Mouse (Mus musculus) limb, embryonic 11.5 days (tissue): ENCODE measurements at regions not wholly inside any gene's neighbourhood (a gene's known extent, or its start where the extent isn't known, plus 50 kb on each side); places are given as distances from the start of the nearest gene placed in this dataset.

Experiments used
- ATAC-seq: fragments of 200-750 bp; cut with Nextera tagmentation; 2 replicates; pipeline ENCODE4 v1.8.0; 2017; ENCODE audit warnings: low read depth; ENCODE audit not compliant: insufficient number of reproducible peaks, low FRiP score, low TSS enrichment
- DNase-seq: peaks from one replicate; pipeline ENCODE4 v3.0.0-alpha.2; 2015; ENCODE audit warnings: low spot score
- H3K27ac ChIP-seq: fragments of 300-500 bp; sonication (generic); replicated peaks from 2 replicates; pipeline ENCODE4 v1.5.1; 2014; ENCODE audit warnings: low read depth, mild to moderate bottlenecking, low read length
- H3K27me3 ChIP-seq: fragments of 300-500 bp; sonication (generic); 2 replicates; pipeline ENCODE4 v1.6.1; 2014; ENCODE audit warnings: mild to moderate bottlenecking, low read length, mixed read lengths; ENCODE audit not compliant: control insufficient read depth, insufficient read depth
- H3K36me3 ChIP-seq: fragments of 300-500 bp; sonication (generic); 2 replicates; pipeline ENCODE4 v1.6.1; 2014; ENCODE audit warnings: mild to moderate bottlenecking, low read length, moderate library complexity, mixed read lengths; ENCODE audit not compliant: control insufficient read depth, insufficient read depth
- H3K4me1 ChIP-seq: fragments of 300-500 bp; sonication (generic); 2 replicates; pipeline ENCODE4 v1.6.1; 2014; ENCODE audit warnings: low read length, mixed read lengths; ENCODE audit not compliant: control insufficient read depth, insufficient read depth
- H3K4me2 ChIP-seq: fragments of 300-500 bp; sonication (generic); 2 replicates; pipeline ENCODE4 v1.6.1; 2014; ENCODE audit warnings: low read depth, mild to moderate bottlenecking, moderate library complexity; ENCODE audit not compliant: severe bottlenecking
- H3K4me3 ChIP-seq: fragments of 300-500 bp; sonication (generic); 2 replicates; pipeline ENCODE4 v1.5.1; 2014; ENCODE audit warnings: low read depth, low read length
- H3K9ac ChIP-seq: fragments of 300-500 bp; sonication (generic); 2 replicates; pipeline ENCODE4 v1.6.1; 2014; ENCODE audit warnings: mild to moderate bottlenecking, low read length
- H3K9me3 ChIP-seq: fragments of 300-500 bp; sonication (generic); 2 replicates; pipeline ENCODE4 v1.6.1; 2016; ENCODE audit warnings: low read length; ENCODE audit not compliant: control insufficient read depth
- WGBS: fragments of 180-500 bp; shearing (Covaris S2); extraction: QIAGEN DNeasy Blood & Tissue Kit; methylation state at CpG from one replicate; pipeline ENCODE4 v1.1.7; 2014; 5-methylcytosine and 5-hydroxymethylcytosine counted together

- Histone ChIP-seq H3K9ac (no peak overlapping the region), H3K36me3 (no peaks in the 10 kb centered on the region), H3K4me3 (no peak overlapping the region), H3K27ac (no peak overlapping the region), H3K4me1 (no peaks in the 10 kb centered on the region), H3K27me3 (no peaks in the 10 kb centered on the region), H3K9me3 (no peaks in the 10 kb centered on the region), H3K4me2 (no peak overlapping the region)
- DNase-seq (no peak), ATAC-seq (no peak)
- WGBS, result 56% methylated on average over 11 of the region's 11 CpGs
These were observed 115.7 kb downstream of the H2al2a start for GRCm38 (mm10) chr2:17880800-17881717.

- H3K4me3 ChIP-seq, result no peak overlapping the region
- no peak for DNase-seq
- no peaks in the 10 kb centered on the region for H3K9me3 ChIP-seq
- no peak overlapping the region for H3K27ac ChIP-seq
- no peak overlapping the region for H3K9ac ChIP-seq
- H3K4me2 ChIP-seq, result no peak overlapping the region
- no peaks in the 10 kb centered on the region for H3K4me1 ChIP-seq
- ATAC-seq, result no peak
- 94% methylated on average over 1 of the region's 1 CpGs for WGBS
- no peaks in the 10 kb centered on the region for H3K36me3 ChIP-seq
- no peaks in the 10 kb centered on the region for H3K27me3 ChIP-seq
These were observed 118.9 kb downstream of the H2al2a start for GRCm38 (mm10) chr2:17877901-17878300.

GRCm38 (mm10) chr2:17876942-17877341 is 119.8 kb downstream of the H2al2a start:
- ATAC-seq (no peak), DNase-seq (no peak)
- H3K27ac ChIP-seq, result no peak overlapping the region
- no peak overlapping the region for H3K4me3 ChIP-seq
- H3K9me3 ChIP-seq, result no peaks in the 10 kb centered on the region
- no peak overlapping the region for H3K4me2 ChIP-seq
- H3K27me3 ChIP-seq, result no peaks in the 10 kb centered on the region
- no peaks in the 10 kb centered on the region for H3K4me1 ChIP-seq
- no peak overlapping the region for H3K9ac ChIP-seq
- H3K36me3 ChIP-seq, result no peaks in the 10 kb centered on the region
- 93% methylated on average over 3 of the region's 3 CpGs for WGBS

GRCm38 (mm10) chr2:17876155-17876554 is 120.6 kb downstream of the H2al2a start:
- Histone ChIP-seq H3K9me3 (no peaks in the 10 kb centered on the region), H3K4me2 (no peak overlapping the region), H3K27me3 (no peaks in the 10 kb centered on the region), H3K9ac (no peak overlapping the region), H3K4me3 (no peak overlapping the region), H3K4me1 (no peaks in the 10 kb centered on the region), H3K36me3 (no peaks in the 10 kb centered on the region), H3K27ac (no peak overlapping the region)
- WGBS, result 88% methylated on average over 9 of the region's 9 CpGs
- DNase-seq (no peak), ATAC-seq (no peak)

GRCm38 (mm10) chr2:17870562-17870961 is 126.2 kb downstream of the H2al2a start:
- ATAC-seq (no peak), DNase-seq (no peak)
- no peak overlapping the region for H3K4me3 ChIP-seq
- WGBS, result 64% methylated on average over 2 of the region's 2 CpGs
- no peaks in the 10 kb centered on the region for H3K4me1 ChIP-seq
- H3K27ac ChIP-seq, result no peak overlapping the region
- H3K4me2 ChIP-seq, result no peak overlapping the region
- H3K9ac ChIP-seq, result no peak overlapping the region
- no peaks in the 10 kb centered on the region for H3K27me3 ChIP-seq
- no peaks in the 10 kb centered on the region for H3K9me3 ChIP-seq
- H3K36me3 ChIP-seq, result no peaks in the 10 kb centered on the region

- Histone ChIP-seq H3K4me2 (no peak overlapping the region), H3K4me1 (no peaks in the 10 kb centered on the region), H3K9me3 (no peaks in the 10 kb centered on the region), H3K4me3 (no peak overlapping the region), H3K9ac (no peak overlapping the region), H3K27ac (no peak overlapping the region), H3K36me3 (no peaks in the 10 kb centered on the region), H3K27me3 (no peaks in the 10 kb centered on the region)
- ATAC-seq (no peak), DNase-seq (peak; percentile 40)
- 11% methylated on average over 9 of the region's 9 CpGs for WGBS
These were observed 128.6 kb downstream of the H2al2a start for GRCm38 (mm10) chr2:17868145-17868544.

GRCm38 (mm10) chr2:17867341-17867740 is 129.4 kb downstream of the H2al2a start:
- no peak overlapping the region for H3K4me3 ChIP-seq
- no peak overlapping the region for H3K9ac ChIP-seq
- WGBS, result 52% methylated on average over 3 of the region's 3 CpGs
- no peaks in the 10 kb centered on the region for H3K9me3 ChIP-seq
- no peak for DNase-seq
- no peaks in the 10 kb centered on the region for H3K4me1 ChIP-seq
- no peak overlapping the region for H3K4me2 ChIP-seq
- H3K36me3 ChIP-seq, result no peaks in the 10 kb centered on the region
- H3K27me3 ChIP-seq, result no peaks in the 10 kb centered on the region
- H3K27ac ChIP-seq, result no peak overlapping the region
- no peak for ATAC-seq

- ATAC-seq (peak; percentile 46; the same call in 1 of the 2 replicates), DNase-seq (peak; percentile 61)
- Histone ChIP-seq H3K9me3 (no peaks in the 10 kb centered on the region), H3K36me3 (no peaks in the 10 kb centered on the region), H3K4me3 (0 out of 2 replicates have a peak overlapping the region, but pooled peaks have one; percentile 2), H3K4me2 (peak overlapping the region; percentile 26; the same call in 1 of the 2 replicates), H3K27me3 (no peaks in the 10 kb centered on the region), H3K27ac (no peak overlapping the region; the same call in 1 of the 2 replicates), H3K4me1 (peaks cover 6% of the 10 kb centered on the region; the same call in 1 of the 2 replicates), H3K9ac (no peak overlapping the region)
- WGBS, result 5% methylated on average over 10 of the region's 10 CpGs
These were observed 130.7 kb upstream of the Nebl start for GRCm38 (mm10) chr2:17861765-17862495.
